Mouse (Mus musculus) CD4-positive naive resting alpha-beta T cell, adult 57 days (primary cell): ENCODE measurements around the gene Olfr1189. TPM values are rescaled to one million over a fixed set of nuclear protein-coding genes. Genes with fewer than 3 reads are reported as not detected.

Source experiments
- total RNA-seq: library from RNA; stranded (reverse); gene quantifications from one replicate; pipeline ENCODE4 v1.2.4, GENCODE M21; 2023

Gene Olfr1189
- total RNA-seq = not detected

GRCm38 (mm10) chr2:88586154-88586553 is at the start of gene Olfr1189:
Olfr1189 (plus strand) TSS chr2:88586454.

DNA sequence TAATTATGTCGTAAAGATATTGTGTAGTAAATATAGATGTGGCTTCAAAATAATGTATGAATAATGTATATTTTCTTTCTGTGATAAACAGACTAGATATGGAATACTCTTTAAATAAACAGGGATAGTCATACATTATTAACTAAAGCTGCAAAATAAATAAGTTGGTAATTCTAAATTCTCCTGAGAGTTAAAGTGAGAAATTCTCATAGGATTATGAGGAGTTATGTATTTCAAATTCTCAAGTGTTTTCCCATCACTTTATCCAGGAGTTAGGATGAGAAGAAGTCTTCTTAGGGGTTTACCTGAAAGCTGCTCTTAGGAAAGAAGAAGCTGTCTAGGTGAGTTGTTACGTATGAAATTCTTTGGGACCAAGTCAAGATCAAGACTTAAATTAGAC is 29.6 kb upstream of the Olfr1189 start, which contains the start of gene Olfr1188:
TSS of gene Olfr1188 (plus strand) at position 301 of the 400 bp plus-strand sequence.

GRCm38 (mm10) chr2:88640242-88640641 is 54.0 kb downstream of the Olfr1189 start, which contains the start of gene Olfr1191-ps1:
Olfr1191-ps1 (plus strand) TSS chr2:88640542.

Other genes starting within 250 kb of the Olfr1189 start
- not detected for gene Olfr1176, start 249.7 kb upstream of the Olfr1189 start, total RNA-seq
- gene Olfr1177-ps, start 240.0 kb upstream of the Olfr1189 start, total RNA-seq = not detected
- not detected for gene Olfr1178, start 199.4 kb upstream of the Olfr1189 start, total RNA-seq
- gene Olfr1179, start 180.0 kb upstream of the Olfr1189 start, total RNA-seq = not detected
- gene Olfr1180, start 167.3 kb upstream of the Olfr1189 start, total RNA-seq = not detected
- not detected for gene Olfr1181, start 160.3 kb upstream of the Olfr1189 start, total RNA-seq
- not detected for gene Gm13757, start 137.3 kb upstream of the Olfr1189 start, total RNA-seq
- gene Olfr1183, start 131.6 kb upstream of the Olfr1189 start, total RNA-seq = not detected
- gene Olfr1184, start 102.9 kb upstream of the Olfr1189 start, total RNA-seq = not detected
- not detected for gene Olfr1185-ps1, start 93.1 kb upstream of the Olfr1189 start, total RNA-seq
- not detected for gene Olfr1186, start 67.9 kb upstream of the Olfr1189 start, total RNA-seq
- not detected for gene Olfr1188, start 29.5 kb upstream of the Olfr1189 start, total RNA-seq
- 0.09 TPM for gene Olfr1191-ps1, start 54.1 kb downstream of the Olfr1189 start, total RNA-seq
- gene Olfr1192-ps1, start 62.1 kb downstream of the Olfr1189 start, total RNA-seq = not detected
- not detected for gene Olfr1193, start 89.2 kb downstream of the Olfr1189 start, total RNA-seq
- not detected for gene Olfr1195, start 102.7 kb downstream of the Olfr1189 start, total RNA-seq
- gene Olfr1196, start 118.1 kb downstream of the Olfr1189 start, total RNA-seq = not detected
- gene Olfr1197, start 145.9 kb downstream of the Olfr1189 start, total RNA-seq = not detected
- gene Olfr1198, start 164.9 kb downstream of the Olfr1189 start, total RNA-seq = not detected
- not detected for gene Olfr1199, start 174.0 kb downstream of the Olfr1189 start, total RNA-seq
- gene Olfr1200, start 184.0 kb downstream of the Olfr1189 start, total RNA-seq = not detected
- not detected for gene Olfr1201, start 206.6 kb downstream of the Olfr1189 start, total RNA-seq
- not detected for gene Olfr1202, start 228.0 kb downstream of the Olfr1189 start, total RNA-seq
- not detected for gene Olfr1205, start 243.3 kb downstream of the Olfr1189 start, total RNA-seq